Mouse (Mus musculus): ENCODE results near the gene Polg2.

DNA sequence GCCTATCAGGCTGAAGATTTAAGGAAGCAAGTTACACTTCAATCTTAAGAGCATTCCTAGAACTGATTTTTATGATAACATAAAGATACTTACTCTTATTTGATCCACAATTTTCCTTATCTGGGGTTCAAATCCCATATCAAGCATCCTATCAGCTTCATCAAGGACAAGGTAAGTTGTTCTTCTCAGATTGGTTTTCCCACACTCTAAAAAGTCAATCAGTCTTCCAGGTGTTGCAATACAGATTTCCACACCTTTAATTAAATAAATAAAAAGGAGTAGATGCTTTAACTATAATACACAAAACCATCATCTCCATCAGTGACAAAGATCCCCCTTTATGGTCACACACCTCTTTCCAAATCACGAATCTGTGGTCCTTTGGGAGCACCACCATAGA lies 5.7 kb upstream of the Polg2 start:
- no peak for TF ChIP-seq CTCF (IDR thresholded peaks at IDR 0.05)
- no peak for TF ChIP-seq POLR2A (IDR thresholded peaks at IDR 0.05; ENCODE audit: insufficient read depth, low read depth, low read length)
- no peak for TF ChIP-seq EP300 (IDR thresholded peaks at IDR 0.05; ENCODE audit: insufficient read depth, low read depth, low read length)

All from heart, adult 2 months (tissue).